Mouse (Mus musculus): Measurements from ENCODE around the gene Rhebl1.

GRCm38 (mm10) chr15:98883661-98884060 is 10.7 kb downstream of the Rhebl1 start:
- no peak for TF ChIP-seq CTCF (IDR thresholded peaks at IDR 0.05 in 2 of 3, conservative IDR thresholded peaks at IDR 0.05 in 1 of 3; ENCODE audit: control insufficient read depth in 1 of 3, insufficient read depth in 1 of 3, low read depth in 2 of 3, low read length in 3 of 3, poor library complexity in 1 of 3, severe bottlenecking in 1 of 3)
- no peak for TF ChIP-seq POLR2A (IDR thresholded peaks at IDR 0.05; ENCODE audit: control insufficient read depth in 1 of 2, insufficient read depth in 1 of 2, low read depth in 1 of 2, low read length in 2 of 2, poor library complexity in 1 of 2)
- TF ChIP-seq E2F4 (IDR thresholded peaks at IDR 0.05; ENCODE audit: borderline replicate concordance, low read depth, low read length), result no peak
